Mouse (Mus musculus): ENCODE data around the gene Nrf1. TPM values are rescaled to one million over a fixed set of nuclear protein-coding genes. Genes with fewer than 3 reads are reported as not detected.

Nrf1 gene
- polyA plus RNA-seq, 1 experiment = 26.2 TPM

DNA sequence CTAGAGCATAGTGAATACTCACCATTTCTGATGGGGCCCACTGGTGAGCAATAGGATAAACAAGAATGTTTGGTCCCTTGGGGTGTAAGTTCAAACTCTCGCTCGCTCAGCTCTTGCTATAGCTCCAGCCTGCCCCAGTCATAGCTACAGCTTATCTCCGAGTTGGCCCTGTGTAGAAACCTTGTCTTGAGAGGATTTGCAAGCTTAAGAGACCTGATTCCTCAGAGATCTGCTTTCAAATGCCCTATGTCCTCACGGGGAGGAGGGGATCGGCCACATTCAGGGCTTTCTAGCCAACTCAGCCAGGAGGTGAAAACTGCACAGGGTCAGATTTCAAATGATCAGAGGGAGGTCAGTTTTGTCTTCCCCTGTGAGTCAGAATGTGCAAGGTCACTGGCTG, 26.1 kb upstream of the Nrf1 start:
- TF ChIP-seq POLR2A (IDR thresholded peaks at IDR 0.05; ENCODE audit: extremely low read depth, insufficient read depth, low read length) = no peak
- TF ChIP-seq CTCF (IDR thresholded peaks at IDR 0.05; ENCODE audit: extremely low read depth, insufficient read depth, low read length) = no peak
- H3K4me1 ChIP-seq (ENCODE audit: control insufficient read depth, insufficient read depth, low read length) = no peaks in the 10 kb centered on the region
- H3K4me3 ChIP-seq (ENCODE audit: insufficient read depth, low read length) = no peak overlapping the region
- H3K27ac ChIP-seq (ENCODE audit: insufficient read depth, low read length) = no peak overlapping the region

DNA sequence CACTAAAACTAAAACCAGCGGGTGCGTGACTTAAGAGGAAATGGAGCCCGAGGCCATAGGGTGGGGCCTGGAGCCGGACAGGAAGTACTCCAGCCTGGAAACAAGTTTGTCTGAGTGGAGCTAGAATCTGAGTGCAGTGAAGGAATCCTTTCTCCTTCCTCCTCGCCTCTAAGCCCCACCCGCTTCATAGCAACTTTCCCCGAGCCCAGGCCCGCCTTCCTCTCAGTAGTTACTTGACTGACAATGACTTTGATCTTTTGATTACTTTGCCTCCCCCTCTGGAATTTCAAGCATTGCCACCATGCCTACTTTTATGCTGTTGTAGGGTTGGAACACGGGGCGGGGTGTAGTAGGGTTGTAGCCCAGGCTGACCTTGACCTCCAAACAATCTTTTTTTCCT, 21.0 kb upstream of the Nrf1 start:
- TF ChIP-seq POLR2A (IDR thresholded peaks at IDR 0.05; ENCODE audit: extremely low read depth, insufficient read depth, low read length) (no peak), CTCF (IDR thresholded peaks at IDR 0.05; ENCODE audit: extremely low read depth, insufficient read depth, low read length) (no peak)
- Histone ChIP-seq H3K27ac (ENCODE audit: insufficient read depth, low read length) (no peak overlapping the region), H3K4me3 (ENCODE audit: insufficient read depth, low read length) (no peak overlapping the region), H3K4me1 (ENCODE audit: control insufficient read depth, insufficient read depth, low read length) (no peaks in the 10 kb centered on the region)

DNA sequence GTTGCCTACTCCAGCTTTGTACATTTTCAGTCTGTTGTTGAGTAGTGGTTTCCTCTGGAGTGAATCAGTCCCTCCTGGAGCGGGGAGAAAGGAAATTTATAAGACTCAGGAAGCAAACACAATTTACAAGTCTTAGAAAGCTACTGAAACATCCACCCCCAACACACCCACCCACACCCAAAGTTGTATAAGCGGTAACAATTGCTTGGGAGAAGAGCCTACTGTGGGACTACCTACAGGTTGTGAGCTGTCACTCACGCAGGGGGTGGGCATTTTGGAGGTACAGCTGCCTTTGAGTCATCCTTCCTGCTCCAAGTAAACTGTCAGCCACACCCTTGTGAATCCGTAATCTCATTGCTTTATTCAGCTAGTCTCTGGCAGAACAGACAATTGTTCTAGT, 19.4 kb upstream of the Nrf1 start:
- Histone ChIP-seq H3K4me1 (ENCODE audit: control insufficient read depth, insufficient read depth, low read length) (no peaks in the 10 kb centered on the region), H3K4me3 (ENCODE audit: insufficient read depth, low read length) (no peak overlapping the region), H3K27ac (ENCODE audit: insufficient read depth, low read length) (no peak overlapping the region)
- TF ChIP-seq CTCF (IDR thresholded peaks at IDR 0.05; ENCODE audit: extremely low read depth, insufficient read depth, low read length) (no peak), POLR2A (IDR thresholded peaks at IDR 0.05; ENCODE audit: extremely low read depth, insufficient read depth, low read length) (no peak)

DNA sequence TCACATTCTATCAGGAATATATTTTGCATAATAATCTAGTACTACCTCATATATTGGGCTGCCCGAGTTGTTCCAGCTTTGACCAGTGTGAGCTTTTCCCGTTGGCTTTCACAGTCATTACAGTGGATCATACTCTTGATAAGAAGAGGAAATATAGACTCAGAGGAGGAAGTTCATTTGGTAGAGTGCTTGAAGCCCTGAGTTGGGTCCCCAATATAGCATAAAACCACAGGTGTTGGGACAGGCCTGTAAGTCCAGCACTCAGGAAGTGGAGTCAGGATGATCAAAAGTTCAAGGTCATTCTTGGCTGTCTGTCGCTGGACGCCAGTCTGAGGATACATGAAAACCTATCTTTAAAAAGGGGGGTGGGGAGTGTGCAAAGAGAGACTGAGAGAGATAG, 12.7 kb upstream of the Nrf1 start:
- no peak for TF ChIP-seq POLR2A (IDR thresholded peaks at IDR 0.05; ENCODE audit: extremely low read depth, insufficient read depth, low read length)
- TF ChIP-seq CTCF (IDR thresholded peaks at IDR 0.05; ENCODE audit: extremely low read depth, insufficient read depth, low read length) = no peak
- no peak overlapping the region for H3K4me3 ChIP-seq (ENCODE audit: insufficient read depth, low read length)
- H3K27ac ChIP-seq (ENCODE audit: insufficient read depth, low read length) = no peak overlapping the region
- no peaks in the 10 kb centered on the region for H3K4me1 ChIP-seq (ENCODE audit: control insufficient read depth, insufficient read depth, low read length)

DNA sequence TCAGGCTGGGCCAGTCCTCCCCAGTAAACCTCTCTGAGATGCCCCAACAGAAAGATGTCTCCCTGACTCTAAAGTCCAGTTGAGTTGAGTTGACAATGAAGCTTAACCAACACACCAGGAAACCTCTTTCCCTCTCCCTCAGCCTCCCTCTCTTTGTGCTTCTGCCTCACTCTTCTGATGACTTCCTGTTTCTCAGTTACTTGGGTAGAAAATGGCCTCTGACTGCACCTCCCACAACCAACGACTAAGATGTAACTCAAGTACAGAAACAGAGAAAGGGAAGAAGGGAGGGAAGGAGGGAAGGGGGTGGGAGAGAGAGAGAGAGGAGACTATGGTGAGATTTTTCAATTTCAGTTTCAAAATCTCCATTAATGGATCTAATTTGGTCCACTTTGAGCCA, 6.3 kb upstream of the Nrf1 start:
- H3K4me3 ChIP-seq (ENCODE audit: insufficient read depth, low read length) = no peak overlapping the region
- TF ChIP-seq POLR2A (IDR thresholded peaks at IDR 0.05; ENCODE audit: extremely low read depth, insufficient read depth, low read length) = no peak
- TF ChIP-seq CTCF (IDR thresholded peaks at IDR 0.05; ENCODE audit: extremely low read depth, insufficient read depth, low read length) = no peak
- H3K4me1 ChIP-seq (ENCODE audit: control insufficient read depth, insufficient read depth, low read length) = no peaks in the 10 kb centered on the region
- H3K27ac ChIP-seq (ENCODE audit: insufficient read depth, low read length) = no peak overlapping the region

DNA sequence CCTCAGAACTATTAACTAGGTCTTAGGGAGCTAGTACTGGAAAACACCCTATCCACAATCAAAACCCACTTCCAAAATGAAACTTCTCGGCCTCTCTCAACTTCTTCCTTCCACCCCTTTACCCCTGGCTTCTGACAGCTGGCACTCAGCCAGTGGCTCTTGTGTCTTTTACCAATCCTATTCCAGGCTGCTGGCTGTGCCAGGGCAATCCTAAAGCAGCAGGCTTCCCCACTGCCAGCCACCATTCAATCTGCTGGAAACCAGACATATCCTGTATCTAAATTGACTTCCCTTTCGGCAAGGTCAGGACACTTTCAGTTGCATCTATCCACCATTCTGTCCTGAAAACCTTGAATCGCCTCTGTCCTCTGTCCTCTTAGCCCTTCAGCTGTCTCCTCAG, 5.3 kb upstream of the Nrf1 start:
- no peak overlapping the region for H3K4me3 ChIP-seq (ENCODE audit: insufficient read depth, low read length)
- TF ChIP-seq POLR2A (IDR thresholded peaks at IDR 0.05; ENCODE audit: extremely low read depth, insufficient read depth, low read length) (no peak), CTCF (IDR thresholded peaks at IDR 0.05; ENCODE audit: extremely low read depth, insufficient read depth, low read length) (no peak)
- no peaks in the 10 kb centered on the region for H3K4me1 ChIP-seq (ENCODE audit: control insufficient read depth, insufficient read depth, low read length)
- H3K27ac ChIP-seq (ENCODE audit: insufficient read depth, low read length) = no peak overlapping the region

DNA sequence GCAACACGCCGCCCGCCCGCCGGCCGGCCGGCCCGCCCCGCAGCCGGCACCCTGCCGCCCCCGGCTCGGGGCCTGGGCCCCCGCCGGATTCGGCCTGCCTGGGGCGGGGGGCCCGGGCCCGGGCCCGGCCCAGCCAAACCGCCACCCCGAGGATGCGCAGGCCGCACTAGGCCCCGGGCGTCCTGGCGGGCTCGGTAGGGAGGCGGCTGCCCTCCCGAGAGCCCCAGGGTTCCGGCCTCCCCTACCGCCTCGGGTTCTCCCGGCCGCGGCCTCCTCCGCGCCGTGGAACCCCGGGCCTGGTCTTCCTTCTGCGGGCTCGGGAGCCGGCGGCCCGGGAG, 344 bp downstream of the Nrf1 start:
- TF ChIP-seq CTCF (IDR thresholded peaks at IDR 0.05; ENCODE audit: extremely low read depth, insufficient read depth, low read length) (no peak), POLR2A (IDR thresholded peaks at IDR 0.05; ENCODE audit: extremely low read depth, insufficient read depth, low read length) (no peak)
- peaks cover 8% of the 10 kb centered on the region for H3K4me1 ChIP-seq (ENCODE audit: control insufficient read depth, insufficient read depth, low read length)
- H3K27ac ChIP-seq (ENCODE audit: insufficient read depth, low read length) = peak overlapping the region; percentile 100
- peak overlapping the region; percentile 73 for H3K4me3 ChIP-seq (ENCODE audit: insufficient read depth, low read length)

DNA sequence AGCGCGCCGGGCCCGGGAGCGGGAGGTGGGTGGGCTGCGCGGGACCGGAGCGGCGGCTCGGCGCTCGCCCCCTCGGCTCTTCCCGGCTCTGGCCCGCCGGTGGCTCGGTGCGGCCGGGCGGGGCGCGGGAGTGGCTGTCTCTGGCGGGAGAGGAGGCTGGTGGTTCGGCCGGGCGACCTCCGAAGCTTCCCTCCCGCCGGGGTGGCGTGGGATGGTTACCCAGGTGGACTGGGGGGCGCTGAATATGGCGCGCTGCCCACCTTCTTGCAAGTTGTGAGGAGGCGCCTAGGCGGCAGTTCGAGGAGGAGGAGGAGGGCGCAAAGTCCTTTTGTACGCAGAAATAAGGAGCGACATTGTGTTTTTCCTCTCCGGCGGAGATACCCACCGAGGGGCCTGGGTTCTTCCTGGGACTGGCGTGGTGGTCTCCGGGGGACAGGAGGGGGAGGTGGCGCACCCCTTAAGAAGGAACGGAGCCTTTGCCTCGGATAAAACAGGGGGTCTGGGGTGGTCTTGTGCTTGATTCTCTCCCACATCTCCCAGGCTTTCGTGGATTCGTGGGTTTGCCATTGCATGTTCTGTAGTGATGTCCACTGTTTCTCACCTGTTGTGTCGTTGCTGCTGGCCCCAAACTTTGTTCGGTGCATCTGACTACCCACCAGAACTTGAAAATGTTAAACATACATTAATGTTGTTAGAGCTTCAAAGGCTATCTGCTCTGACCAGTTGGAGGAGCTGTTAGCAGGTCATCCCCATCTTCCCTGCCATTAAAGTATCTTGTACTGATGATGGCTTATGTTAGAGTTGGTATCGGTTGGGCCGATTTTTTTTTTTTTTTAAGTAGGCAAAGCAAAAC, 939 bp downstream of the Nrf1 start:
- H3K4me3 ChIP-seq (ENCODE audit: insufficient read depth, low read length) = peak overlapping the region; percentile 73
- TF ChIP-seq CTCF (IDR thresholded peaks at IDR 0.05; ENCODE audit: extremely low read depth, insufficient read depth, low read length) (no peak), POLR2A (IDR thresholded peaks at IDR 0.05; ENCODE audit: extremely low read depth, insufficient read depth, low read length) (no peak)
- H3K27ac ChIP-seq (ENCODE audit: insufficient read depth, low read length) = peak overlapping the region; percentile 100
- peaks cover 8% of the 10 kb centered on the region for H3K4me1 ChIP-seq (ENCODE audit: control insufficient read depth, insufficient read depth, low read length)

DNA sequence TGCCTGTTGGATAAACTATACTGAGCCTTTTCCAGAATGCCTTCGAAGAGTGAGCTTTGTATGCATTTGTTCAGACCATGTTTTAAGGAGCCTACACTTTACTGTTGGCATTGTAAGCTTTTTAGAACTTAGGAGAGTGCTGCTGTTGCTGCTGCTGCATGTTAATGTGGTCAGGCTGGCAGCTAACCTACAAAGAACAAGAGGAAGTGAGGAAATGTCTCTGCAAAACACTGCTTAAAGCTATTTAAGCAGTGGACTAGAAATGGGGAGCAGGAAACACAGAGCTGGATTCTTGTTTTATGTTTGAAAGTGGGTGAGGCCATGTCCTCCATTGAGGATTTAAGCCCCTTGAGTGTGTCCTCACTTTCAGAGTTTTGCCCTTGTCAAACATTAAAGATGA, 5.3 kb downstream of the Nrf1 start:
- H3K4me1 ChIP-seq (ENCODE audit: control insufficient read depth, insufficient read depth, low read length) = peaks cover 8% of the 10 kb centered on the region
- TF ChIP-seq POLR2A (IDR thresholded peaks at IDR 0.05; ENCODE audit: extremely low read depth, insufficient read depth, low read length) = no peak
- TF ChIP-seq CTCF (IDR thresholded peaks at IDR 0.05; ENCODE audit: extremely low read depth, insufficient read depth, low read length) = no peak
- peak overlapping the region; percentile 81 for H3K27ac ChIP-seq (ENCODE audit: insufficient read depth, low read length)
- H3K4me3 ChIP-seq (ENCODE audit: insufficient read depth, low read length) = no peak overlapping the region

DNA sequence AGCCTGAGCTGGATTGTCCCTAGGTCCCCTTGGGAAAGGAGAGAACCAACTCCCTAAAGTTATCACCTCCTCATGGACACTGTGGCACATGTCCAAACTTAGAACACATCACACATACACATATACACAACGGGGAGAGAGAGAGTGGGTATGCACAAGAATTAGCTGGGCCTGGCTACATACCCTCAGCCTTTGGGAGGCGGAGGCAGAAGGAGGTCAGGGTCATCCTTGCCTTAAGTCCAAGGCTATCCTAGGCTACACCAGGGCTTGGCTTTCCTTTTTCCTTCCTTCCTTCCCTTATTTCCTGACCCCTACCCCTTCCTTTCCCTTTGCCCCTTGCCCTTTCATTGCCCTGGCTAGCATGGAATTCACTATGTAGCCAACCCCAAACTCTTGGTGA, 14.8 kb downstream of the Nrf1 start:
- H3K4me1 ChIP-seq (ENCODE audit: control insufficient read depth, insufficient read depth, low read length) = no peaks in the 10 kb centered on the region
- no peak overlapping the region for H3K27ac ChIP-seq (ENCODE audit: insufficient read depth, low read length)
- no peak overlapping the region for H3K4me3 ChIP-seq (ENCODE audit: insufficient read depth, low read length)
- TF ChIP-seq CTCF (IDR thresholded peaks at IDR 0.05; ENCODE audit: extremely low read depth, insufficient read depth, low read length) (no peak), POLR2A (IDR thresholded peaks at IDR 0.05; ENCODE audit: extremely low read depth, insufficient read depth, low read length) (no peak)
